Mouse (Mus musculus): ENCODE data around the gene Slc1a7. TPM values are rescaled to one million over a fixed set of nuclear protein-coding genes. Genes with fewer than 3 reads are reported as not detected.
A peak's percentile ranks its signal among the peaks of the same experiment; 100 is the strongest.

Gene Slc1a7
- polyA plus RNA-seq, 1 experiment from 2014 or later = not detected

DNA sequence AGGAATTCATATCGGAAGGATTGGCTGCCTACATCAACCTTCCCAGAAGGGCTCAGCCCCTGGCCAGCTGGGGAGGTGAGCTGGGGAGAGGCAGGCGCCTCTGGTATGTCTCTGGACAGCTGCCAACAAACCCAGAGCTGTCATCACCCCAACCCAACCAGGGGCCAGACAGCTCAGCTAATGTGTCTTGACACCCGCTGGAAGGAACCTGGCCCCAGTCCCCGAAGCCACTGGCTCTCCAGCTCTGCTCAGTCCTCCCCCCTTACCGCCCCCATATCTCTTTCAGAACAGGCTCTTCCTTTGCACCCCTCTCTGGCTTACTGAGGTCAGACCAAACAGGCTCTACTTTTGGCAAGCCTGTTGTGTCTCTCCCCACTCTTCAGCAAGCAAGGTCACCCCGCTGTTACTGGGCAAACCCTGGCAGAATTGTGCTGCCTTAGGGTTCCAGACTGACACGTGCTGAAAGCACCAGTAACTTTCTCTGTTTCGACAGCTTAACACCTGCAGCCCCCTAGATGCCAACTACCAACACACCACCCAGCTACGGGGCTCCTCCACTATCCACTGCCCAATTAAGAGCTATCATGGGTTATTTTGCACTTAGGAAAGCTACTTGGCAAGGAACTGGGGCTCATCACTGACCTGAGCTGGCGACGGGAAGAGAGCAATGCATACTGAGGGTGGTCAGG lies 5.9 kb upstream of the Slc1a7 start:
- Histone ChIP-seq H3K27ac (ENCODE audit: low read depth, low read length) (no peak overlapping the region), H3K4me2 (no peak overlapping the region), H3K27me3 (ENCODE audit: control insufficient read depth, insufficient read depth, low read length) (no peaks in the 10 kb centered on the region), H3K9ac (ENCODE audit: low read length) (no peak overlapping the region), H3K9me3 (ENCODE audit: control insufficient read depth, low read length) (no peaks in the 10 kb centered on the region), H3K4me1 (ENCODE audit: control insufficient read depth, insufficient read depth, low read length) (no peaks in the 10 kb centered on the region; the same call in 1 of the 2 replicates), H3K4me3 (ENCODE audit: low read depth, low read length) (no peak overlapping the region), H3K36me3 (ENCODE audit: control insufficient read depth, insufficient read depth, low read length) (no peaks in the 10 kb centered on the region)
- 80% methylated on average over 11 of the region's 11 CpGs for WGBS
- DNase-seq (ENCODE audit: low spot score, missing footprints) (peak; percentile 61), ATAC-seq (ENCODE audit: low FRiP score) (no peak)

DNA sequence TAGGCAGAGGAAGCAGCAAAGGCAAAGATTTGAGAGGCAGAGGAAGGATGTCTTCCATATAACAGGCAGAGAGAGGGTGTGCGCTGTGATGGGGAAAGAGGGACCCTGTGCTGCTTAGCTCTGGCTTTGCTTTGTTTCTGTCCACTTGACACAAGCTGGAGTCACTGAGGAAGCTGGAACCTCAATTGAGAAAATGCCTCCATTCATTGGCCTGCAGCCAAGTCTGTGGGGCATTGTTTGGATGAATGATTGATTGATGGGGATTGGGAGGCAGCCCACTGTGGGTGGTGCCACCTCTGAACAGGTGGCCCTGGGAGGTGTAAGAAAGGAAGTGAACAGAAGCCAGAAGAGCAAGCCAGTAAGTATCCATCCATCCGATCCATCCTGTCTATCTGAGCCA lies 5.3 kb upstream of the Slc1a7 start:
- H3K27ac ChIP-seq (ENCODE audit: low read depth, low read length) = no peak overlapping the region
- no peak overlapping the region for H3K4me2 ChIP-seq
- no peaks in the 10 kb centered on the region for H3K36me3 ChIP-seq (ENCODE audit: control insufficient read depth, insufficient read depth, low read length)
- H3K9me3 ChIP-seq (ENCODE audit: control insufficient read depth, low read length) = no peaks in the 10 kb centered on the region
- no peaks in the 10 kb centered on the region; the same call in 1 of the 2 replicates for H3K4me1 ChIP-seq (ENCODE audit: control insufficient read depth, insufficient read depth, low read length)
- no peak overlapping the region for H3K4me3 ChIP-seq (ENCODE audit: low read depth, low read length)
- DNase-seq (ENCODE audit: low spot score, missing footprints) = no peak
- WGBS = 94% methylated on average over 2 of the region's 2 CpGs
- H3K27me3 ChIP-seq (ENCODE audit: control insufficient read depth, insufficient read depth, low read length) = no peaks in the 10 kb centered on the region
- no peak for ATAC-seq (ENCODE audit: low FRiP score)
- no peak overlapping the region for H3K9ac ChIP-seq (ENCODE audit: low read length)

DNA sequence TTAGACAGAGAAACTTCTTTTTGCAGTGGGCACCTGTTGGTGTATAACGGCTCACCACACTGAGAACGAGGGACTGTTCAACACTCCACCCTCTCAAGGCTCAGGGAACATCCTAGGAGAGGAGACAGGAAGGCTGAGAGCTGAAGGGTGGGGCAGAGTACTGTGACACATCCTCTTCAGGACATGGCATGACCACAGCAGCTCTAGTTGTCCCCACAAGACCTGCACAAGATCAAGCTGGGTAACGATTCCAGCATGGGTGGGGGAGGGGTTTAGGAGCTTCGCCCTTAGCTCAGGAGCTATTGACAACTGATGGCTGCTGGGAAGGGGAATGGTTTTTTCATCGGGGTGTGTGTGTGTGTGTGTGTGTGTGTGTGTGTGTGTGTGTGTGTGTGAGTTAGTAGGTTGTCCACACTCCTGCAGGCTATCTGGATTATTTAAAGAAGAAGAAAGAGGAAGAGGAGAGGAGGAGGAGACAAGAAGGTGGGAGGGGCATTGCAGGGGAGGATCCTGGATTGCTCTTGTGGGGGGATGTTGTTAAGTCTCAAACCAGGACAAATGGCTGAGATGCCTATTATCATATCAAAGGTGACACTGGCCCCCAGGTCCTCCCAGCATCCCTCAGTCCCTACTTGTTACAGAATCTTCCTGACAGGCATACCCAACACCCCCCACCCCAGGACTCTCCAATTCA lies 1.6 kb upstream of the Slc1a7 start:
- Histone ChIP-seq H3K4me1 (ENCODE audit: control insufficient read depth, insufficient read depth, low read length) (no peaks in the 10 kb centered on the region; the same call in 1 of the 2 replicates), H3K27ac (ENCODE audit: low read depth, low read length) (no peak overlapping the region), H3K9ac (ENCODE audit: low read length) (no peak overlapping the region), H3K4me2 (no peak overlapping the region), H3K9me3 (ENCODE audit: control insufficient read depth, low read length) (no peaks in the 10 kb centered on the region), H3K4me3 (ENCODE audit: low read depth, low read length) (no peak overlapping the region), H3K27me3 (ENCODE audit: control insufficient read depth, insufficient read depth, low read length) (no peaks in the 10 kb centered on the region), H3K36me3 (ENCODE audit: control insufficient read depth, insufficient read depth, low read length) (no peaks in the 10 kb centered on the region)
- WGBS = 68% methylated on average over 5 of the region's 5 CpGs
- no peak for ATAC-seq (ENCODE audit: low FRiP score)
- DNase-seq (ENCODE audit: low spot score, missing footprints) = no peak

DNA sequence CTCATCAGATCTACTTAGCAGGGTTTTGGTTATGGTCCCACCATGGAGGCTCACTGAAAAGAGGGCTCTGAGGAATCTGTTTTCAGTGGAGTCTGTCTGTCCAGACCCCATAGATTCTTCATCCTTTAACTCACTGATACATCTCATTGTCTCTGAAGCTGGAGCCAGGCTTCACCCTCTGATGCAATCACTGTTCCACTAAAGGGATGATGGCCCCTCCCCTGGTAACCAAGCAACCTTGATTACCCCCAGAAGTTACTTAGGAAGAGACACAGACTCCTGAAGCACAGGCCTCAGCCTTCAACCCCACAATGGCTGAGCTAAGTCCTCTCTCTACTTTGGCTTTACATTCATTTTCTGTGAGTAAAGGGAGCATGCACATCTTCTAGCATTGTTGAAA lies 1.6 kb downstream of the Slc1a7 start:
- ATAC-seq (ENCODE audit: low FRiP score) = no peak
- Histone ChIP-seq H3K9me3 (ENCODE audit: control insufficient read depth, low read length) (no peaks in the 10 kb centered on the region), H3K4me1 (ENCODE audit: control insufficient read depth, insufficient read depth, low read length) (no peaks in the 10 kb centered on the region; the same call in 1 of the 2 replicates), H3K27me3 (ENCODE audit: control insufficient read depth, insufficient read depth, low read length) (no peaks in the 10 kb centered on the region), H3K4me2 (no peak overlapping the region), H3K9ac (ENCODE audit: low read length) (no peak overlapping the region), H3K27ac (ENCODE audit: low read depth, low read length) (no peak overlapping the region), H3K4me3 (ENCODE audit: low read depth, low read length) (no peak overlapping the region), H3K36me3 (ENCODE audit: control insufficient read depth, insufficient read depth, low read length) (no peaks in the 10 kb centered on the region)
- DNase-seq (ENCODE audit: low spot score, missing footprints) = no peak

DNA sequence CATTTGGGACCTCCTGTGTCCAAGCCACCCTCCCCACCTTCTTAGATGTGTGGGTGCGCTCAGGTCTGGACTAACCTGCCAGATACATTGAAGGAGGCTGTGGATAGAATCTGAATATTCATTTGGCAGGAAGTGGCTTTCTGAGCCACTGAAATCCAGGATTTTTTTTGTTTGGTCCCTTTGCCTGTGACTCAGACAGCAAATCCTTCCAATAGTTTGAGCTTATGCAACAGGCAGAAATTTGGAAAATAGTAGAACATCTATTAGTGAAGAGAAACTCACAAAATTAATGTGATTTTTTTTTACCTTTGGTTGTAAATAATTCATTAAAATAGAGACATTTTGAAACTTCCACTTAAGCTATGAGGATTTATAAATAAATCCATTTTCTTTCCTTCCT lies 3.0 kb downstream of the Slc1a7 start:
- 96% methylated on average over 1 of the region's 1 CpGs for WGBS
- no peak for ATAC-seq (ENCODE audit: low FRiP score)
- H3K4me1 ChIP-seq (ENCODE audit: control insufficient read depth, insufficient read depth, low read length) = no peaks in the 10 kb centered on the region; the same call in 1 of the 2 replicates

DNA sequence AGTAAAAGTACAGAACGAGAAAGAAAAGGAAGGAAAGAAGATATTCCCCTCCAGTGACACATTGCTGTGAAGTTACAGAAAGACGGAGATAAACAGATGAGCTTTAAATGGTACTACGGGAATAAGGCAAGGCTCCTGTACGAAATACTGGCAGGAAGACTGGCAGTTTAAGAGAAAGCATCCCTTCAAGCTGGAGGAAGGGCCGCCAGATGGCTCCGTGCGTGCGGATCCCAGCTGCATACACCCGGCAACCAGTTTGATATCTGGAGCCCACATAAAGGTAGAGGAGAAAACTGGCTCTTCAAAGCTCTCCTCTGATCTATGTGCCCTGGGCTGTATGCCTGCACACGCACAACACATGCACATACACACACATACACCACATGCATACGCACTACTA lies 6.4 kb downstream of the Slc1a7 start:
- Histone ChIP-seq H3K4me1 (ENCODE audit: control insufficient read depth, insufficient read depth, low read length) (no peaks in the 10 kb centered on the region), H3K36me3 (ENCODE audit: control insufficient read depth, insufficient read depth, low read length) (no peaks in the 10 kb centered on the region), H3K27ac (ENCODE audit: low read depth, low read length) (no peak overlapping the region), H3K4me3 (ENCODE audit: low read depth, low read length) (no peak overlapping the region), H3K4me2 (no peak overlapping the region), H3K27me3 (ENCODE audit: control insufficient read depth, insufficient read depth, low read length) (no peaks in the 10 kb centered on the region), H3K9me3 (ENCODE audit: control insufficient read depth, low read length) (no peaks in the 10 kb centered on the region), H3K9ac (ENCODE audit: low read length) (no peak overlapping the region)
- ATAC-seq (ENCODE audit: low FRiP score) (no peak), DNase-seq (ENCODE audit: low spot score, missing footprints) (no peak)
- WGBS = 84% methylated on average over 11 of the region's 11 CpGs

More for the DNA sequence above, 3.0 kb downstream of the Slc1a7 start:
- H3K36me3 ChIP-seq (ENCODE audit: control insufficient read depth, insufficient read depth, low read length) = no peaks in the 10 kb centered on the region
- DNase-seq (ENCODE audit: low spot score, missing footprints) = no peak
- H3K9me3 ChIP-seq (ENCODE audit: control insufficient read depth, low read length) = no peaks in the 10 kb centered on the region
- H3K4me3 ChIP-seq (ENCODE audit: low read depth, low read length) = no peak overlapping the region
- no peak overlapping the region for H3K9ac ChIP-seq (ENCODE audit: low read length)
- no peaks in the 10 kb centered on the region for H3K27me3 ChIP-seq (ENCODE audit: control insufficient read depth, insufficient read depth, low read length)
- no peak overlapping the region for H3K4me2 ChIP-seq
- H3K27ac ChIP-seq (ENCODE audit: low read depth, low read length) = no peak overlapping the region

DNA sequence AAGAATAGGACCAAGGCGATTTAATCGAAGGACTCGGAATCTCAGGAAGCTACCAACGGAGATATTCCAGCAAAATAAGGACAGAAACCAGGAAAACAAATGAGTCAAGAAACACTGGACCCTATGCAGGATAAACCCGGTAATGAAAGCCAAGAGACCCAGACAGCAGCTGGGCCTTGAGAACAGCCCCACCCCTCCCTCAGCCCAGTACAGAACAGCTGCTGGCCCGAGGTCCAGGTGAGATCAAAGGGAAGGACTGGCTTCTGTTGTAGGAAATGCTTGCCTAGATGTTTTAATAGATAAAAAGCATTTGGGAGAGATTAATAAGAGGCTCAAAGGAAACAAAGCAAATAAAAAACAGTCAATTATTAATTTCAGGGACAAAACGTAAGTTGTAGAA lies 6.9 kb downstream of the Slc1a7 start:
- Histone ChIP-seq H3K4me2 (no peak overlapping the region), H3K9me3 (ENCODE audit: control insufficient read depth, low read length) (no peaks in the 10 kb centered on the region), H3K27me3 (ENCODE audit: control insufficient read depth, insufficient read depth, low read length) (no peaks in the 10 kb centered on the region), H3K9ac (ENCODE audit: low read length) (no peak overlapping the region), H3K4me3 (ENCODE audit: low read depth, low read length) (no peak overlapping the region), H3K36me3 (ENCODE audit: control insufficient read depth, insufficient read depth, low read length) (no peaks in the 10 kb centered on the region), H3K27ac (ENCODE audit: low read depth, low read length) (no peak overlapping the region), H3K4me1 (ENCODE audit: control insufficient read depth, insufficient read depth, low read length) (no peaks in the 10 kb centered on the region)
- DNase-seq (ENCODE audit: low spot score, missing footprints) = no peak
- ATAC-seq (ENCODE audit: low FRiP score) = no peak
- WGBS = 80% methylated on average over 7 of the region's 7 CpGs

DNA sequence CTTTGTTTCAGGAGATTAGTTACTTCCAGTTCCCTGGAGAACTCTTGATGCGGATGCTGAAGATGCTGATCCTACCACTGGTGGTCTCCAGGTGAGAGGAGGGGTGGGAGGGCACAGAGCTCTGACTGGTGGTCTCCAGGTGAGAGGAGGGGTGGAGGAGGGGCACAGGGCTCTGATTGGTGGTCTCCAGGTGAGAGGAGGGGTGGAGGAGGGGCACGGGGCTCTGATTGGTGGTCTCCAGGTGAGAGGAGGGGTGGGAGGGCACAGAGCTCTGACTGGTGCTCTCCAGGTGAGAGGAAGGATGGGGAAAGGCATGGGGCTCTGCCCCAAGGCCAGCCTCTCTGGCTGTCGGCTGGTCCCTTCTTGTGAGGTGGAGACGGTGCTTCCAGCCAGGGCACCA lies 9.5 kb downstream of the Slc1a7 start:
- no peaks in the 10 kb centered on the region for H3K9me3 ChIP-seq (ENCODE audit: control insufficient read depth, low read length)
- H3K36me3 ChIP-seq (ENCODE audit: control insufficient read depth, insufficient read depth, low read length) = no peaks in the 10 kb centered on the region
- no peak overlapping the region for H3K9ac ChIP-seq (ENCODE audit: low read length)
- no peak overlapping the region for H3K27ac ChIP-seq (ENCODE audit: low read depth, low read length)
- no peak overlapping the region for H3K4me2 ChIP-seq
- 55% methylated on average over 4 of the region's 4 CpGs for WGBS
- DNase-seq (ENCODE audit: low spot score, missing footprints) = no peak
- H3K27me3 ChIP-seq (ENCODE audit: control insufficient read depth, insufficient read depth, low read length) = no peaks in the 10 kb centered on the region
- no peaks in the 10 kb centered on the region for H3K4me1 ChIP-seq (ENCODE audit: control insufficient read depth, insufficient read depth, low read length)
- no peak overlapping the region for H3K4me3 ChIP-seq (ENCODE audit: low read depth, low read length)
- ATAC-seq (ENCODE audit: low FRiP score) = no peak

DNA sequence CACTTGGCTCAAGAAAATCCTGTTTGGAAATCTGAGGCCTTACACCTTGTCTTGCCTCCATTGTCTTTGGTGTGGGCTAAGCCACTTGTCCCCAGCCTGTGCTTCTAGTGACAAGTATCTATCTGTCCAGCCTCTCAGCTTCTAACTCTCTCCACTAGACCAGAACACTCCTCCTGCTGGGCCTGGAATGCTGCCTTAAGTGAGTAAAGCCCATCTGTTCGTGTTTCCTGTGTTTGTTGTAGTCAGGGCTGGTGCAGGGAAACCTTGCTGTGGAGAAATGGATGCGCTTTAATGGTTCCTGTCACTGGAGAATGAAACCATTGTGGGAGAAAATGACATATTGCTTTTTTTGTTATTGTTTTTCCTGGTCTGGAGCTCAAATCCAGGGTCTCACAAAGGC lies 11.4 kb downstream of the Slc1a7 start:
- no peak overlapping the region for H3K27ac ChIP-seq (ENCODE audit: low read depth, low read length)
- DNase-seq (ENCODE audit: low spot score, missing footprints) = no peak

More for the DNA sequence above, 11.4 kb downstream of the Slc1a7 start:
- Histone ChIP-seq H3K27me3 (ENCODE audit: control insufficient read depth, insufficient read depth, low read length) (no peaks in the 10 kb centered on the region), H3K4me2 (no peak overlapping the region), H3K4me3 (ENCODE audit: low read depth, low read length) (no peak overlapping the region), H3K9ac (ENCODE audit: low read length) (no peak overlapping the region), H3K4me1 (ENCODE audit: control insufficient read depth, insufficient read depth, low read length) (no peaks in the 10 kb centered on the region), H3K36me3 (ENCODE audit: control insufficient read depth, insufficient read depth, low read length) (no peaks in the 10 kb centered on the region), H3K9me3 (ENCODE audit: control insufficient read depth, low read length) (no peaks in the 10 kb centered on the region)
- ATAC-seq (ENCODE audit: low FRiP score) = no peak
- WGBS = 35% methylated on average over 2 of the region's 2 CpGs
